Mouse (Mus musculus): ENCODE data around the gene Gm10065. TPM values are rescaled to one million over a fixed set of nuclear protein-coding genes. Genes with fewer than 3 reads are reported as not detected.
A peak's percentile ranks its signal among the peaks of the same experiment; 100 is the strongest.
"Not testable (repeated sequence)": the region's sequence is repeated elsewhere in the genome, so short reads cannot be mapped to it uniquely, and the experiment has no call there.

The Gm10065 gene
- polyA plus RNA-seq, 1 experiment from 2014 or later: not detected

DNA sequence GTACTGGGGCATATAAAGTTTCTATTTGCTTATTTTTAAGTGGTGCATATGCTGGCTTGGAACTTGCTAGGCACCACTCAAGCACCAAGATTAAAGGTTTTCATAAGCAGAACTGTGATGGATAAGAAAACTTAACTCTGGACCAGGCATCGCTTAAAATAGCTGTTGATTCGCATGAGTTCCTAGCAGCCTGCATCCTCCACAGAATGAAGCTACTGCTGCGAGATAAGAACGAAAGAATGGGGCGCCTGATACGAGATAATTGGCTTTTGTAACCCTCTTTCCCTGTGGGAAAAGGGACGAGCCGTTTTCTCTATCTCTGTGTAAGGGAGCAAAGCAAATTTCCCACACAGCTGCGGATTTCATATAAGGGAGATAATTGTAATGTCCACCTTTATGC is 10.1 kb downstream of the Gm10065 start:
- Histone ChIP-seq H3K27me3 (ENCODE audit: control insufficient read depth, insufficient read depth, low read length) (no peaks in the 10 kb centered on the region), H3K4me3 (ENCODE audit: low read depth, low read length) (peak overlapping the region; percentile 62; the same call in 1 of the 2 replicates), H3K9ac (ENCODE audit: low read depth, low read length) (no peak overlapping the region), H3K4me2 (peak overlapping the region; percentile 99), H3K27ac (ENCODE audit: low read depth, low read length) (no peak overlapping the region), H3K4me1 (ENCODE audit: control insufficient read depth, insufficient read depth, low read length) (0 out of 2 replicates have a peak, but pooled peaks cover 2% of the 10 kb centered on the region), H3K9me3 (replicated peaks; ENCODE audit: control insufficient read depth, low read length) (no peaks in the 10 kb centered on the region), H3K36me3 (ENCODE audit: control insufficient read depth, insufficient read depth, low read length) (no peaks in the 10 kb centered on the region)
- WGBS (ENCODE audit: insufficient replicate concordance): 10% methylated on average over 9 of the region's 9 CpGs
- no peak for ATAC-seq (replicated peaks; ENCODE audit: insufficient number of reproducible peaks, low FRiP score, low TSS enrichment)

DNA sequence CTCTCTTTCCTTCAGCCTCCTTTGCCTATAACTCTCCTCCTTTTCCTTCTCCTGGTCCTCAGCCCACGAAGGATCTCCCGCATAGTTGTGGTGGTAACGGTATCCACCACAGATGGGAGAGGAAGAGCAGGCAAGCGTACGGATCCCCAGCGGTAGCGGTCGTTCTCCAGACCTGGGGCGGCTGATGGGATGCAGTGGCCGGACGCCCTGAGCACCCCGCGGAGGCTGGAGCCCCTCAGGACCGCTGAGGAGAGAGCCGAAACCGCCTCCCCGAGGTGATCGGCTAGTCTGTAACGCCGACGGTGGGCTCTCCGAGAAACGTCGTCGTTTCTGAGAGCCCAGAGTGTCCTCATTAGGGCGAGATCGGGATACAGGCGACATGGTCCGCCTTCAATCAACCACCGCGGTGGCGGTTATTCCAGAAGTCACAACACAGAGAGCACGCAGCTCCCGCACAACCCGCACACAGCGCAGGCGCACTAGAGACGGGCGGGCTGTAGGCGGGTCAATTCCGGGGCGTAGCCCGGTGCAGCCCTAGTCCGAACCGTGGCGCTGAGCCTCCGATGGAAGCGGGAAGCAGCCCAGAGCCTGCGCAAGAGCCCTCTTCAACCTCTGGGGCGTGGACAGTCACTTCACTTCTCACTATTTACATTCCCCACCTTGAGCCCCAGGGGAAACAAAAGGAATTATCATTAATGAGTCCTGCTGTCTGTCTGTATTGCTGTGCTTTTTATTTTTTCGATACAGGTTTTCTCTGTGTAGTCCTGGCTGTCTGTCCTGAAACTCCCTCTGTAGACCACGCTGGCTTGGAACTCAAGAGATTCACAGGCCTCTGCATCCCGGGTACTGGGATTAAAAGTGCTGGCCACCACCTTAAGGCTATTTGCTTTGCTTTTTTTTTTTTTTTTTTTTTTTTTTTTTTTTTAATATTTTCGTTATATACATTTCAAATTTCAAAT is 10.9 kb downstream of the Gm10065 start, which contains the start of gene Nkapl:
TSS of gene Nkapl (minus strand) at position 449 of the 959 bp plus-strand sequence.
- H3K9ac ChIP-seq (ENCODE audit: low read depth, low read length): peak within 1 kb of the TSS; percentile 84
- no peaks in the 10 kb centered on the region for H3K36me3 ChIP-seq (ENCODE audit: control insufficient read depth, insufficient read depth, low read length)
- H3K4me3 ChIP-seq (ENCODE audit: low read depth, low read length): peak within 1 kb of the TSS; percentile 62
- peak within 1 kb of the TSS; percentile 99 for H3K4me2 ChIP-seq
- no peaks in the 10 kb centered on the region for H3K9me3 ChIP-seq (replicated peaks; ENCODE audit: control insufficient read depth, low read length)
- H3K27ac ChIP-seq (ENCODE audit: low read depth, low read length): peak within 1 kb of the TSS; percentile 42; the same call in 1 of the 2 replicates
- WGBS (ENCODE audit: insufficient replicate concordance): under 1% methylated on average over 54 of the region's 54 CpGs
- H3K27me3 ChIP-seq (ENCODE audit: control insufficient read depth, insufficient read depth, low read length): no peaks in the 10 kb centered on the region
- ATAC-seq (replicated peaks; ENCODE audit: insufficient number of reproducible peaks, low FRiP score, low TSS enrichment): peak; percentile 98
- 0 out of 2 replicates have a peak, but pooled peaks cover 2% of the 10 kb centered on the region for H3K4me1 ChIP-seq (ENCODE audit: control insufficient read depth, insufficient read depth, low read length)

DNA sequence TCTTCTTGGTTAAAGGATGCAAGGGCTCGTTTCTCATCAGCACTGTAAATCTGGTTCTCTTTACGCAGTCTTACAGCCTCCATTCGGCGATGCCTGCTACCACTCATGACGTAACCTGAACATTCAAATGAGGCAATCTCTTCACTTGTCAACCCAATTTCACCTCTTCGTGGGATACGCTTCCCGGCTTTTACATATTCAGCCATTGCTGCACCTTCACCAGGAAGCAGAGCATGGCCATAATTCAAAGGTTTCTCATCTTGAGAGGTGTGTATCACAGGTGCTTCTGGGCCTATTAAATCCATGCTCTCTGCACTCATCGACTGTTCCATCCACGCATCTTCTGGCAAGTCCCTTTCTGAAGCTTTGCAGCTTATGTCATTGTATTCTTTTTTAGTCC is 11.9 kb downstream of the Gm10065 start:
- H3K4me2 ChIP-seq: no peak overlapping the region
- no peak overlapping the region for H3K4me3 ChIP-seq (ENCODE audit: low read depth, low read length)
- WGBS (ENCODE audit: insufficient replicate concordance): 79% methylated on average over 10 of the region's 10 CpGs

DNA sequence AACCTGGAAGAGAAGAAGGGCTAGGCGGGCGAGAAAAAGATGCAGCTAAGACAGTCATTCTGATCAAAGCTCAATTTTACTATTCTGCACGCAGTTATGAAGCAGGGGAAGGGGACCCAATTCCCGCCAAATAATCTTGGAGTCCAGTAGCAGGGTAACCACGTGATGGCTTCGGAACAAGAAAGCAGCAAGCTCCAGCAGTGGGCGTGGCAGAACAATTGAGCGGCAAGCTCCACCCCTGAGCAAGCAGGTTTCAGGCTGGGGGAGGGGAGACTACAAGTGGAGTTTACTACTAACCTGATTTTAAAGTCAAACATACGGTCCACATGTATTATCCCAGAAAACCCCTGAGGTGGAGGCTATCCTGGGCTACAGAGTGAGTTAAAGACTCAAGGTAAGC is 16.7 kb downstream of the Gm10065 start:
- not testable (repeated sequence) for H3K36me3 ChIP-seq (ENCODE audit: control insufficient read depth, insufficient read depth, low read length); H3K27me3 ChIP-seq (ENCODE audit: control insufficient read depth, insufficient read depth, low read length); ATAC-seq (replicated peaks; ENCODE audit: insufficient number of reproducible peaks, low FRiP score, low TSS enrichment); H3K9ac ChIP-seq (ENCODE audit: low read depth, low read length); H3K4me1 ChIP-seq (ENCODE audit: control insufficient read depth, insufficient read depth, low read length); H3K4me3 ChIP-seq (ENCODE audit: low read depth, low read length); H3K9me3 ChIP-seq (replicated peaks; ENCODE audit: control insufficient read depth, low read length); H3K4me2 ChIP-seq; H3K27ac ChIP-seq (ENCODE audit: low read depth, low read length)
- 55% methylated on average over 9 of the region's 9 CpGs for WGBS (ENCODE audit: insufficient replicate concordance)

More for the DNA sequence above, 11.9 kb downstream of the Gm10065 start:
- H3K27me3 ChIP-seq (ENCODE audit: control insufficient read depth, insufficient read depth, low read length): no peaks in the 10 kb centered on the region
- no peak overlapping the region for H3K9ac ChIP-seq (ENCODE audit: low read depth, low read length)
- no peak overlapping the region for H3K27ac ChIP-seq (ENCODE audit: low read depth, low read length)
- H3K36me3 ChIP-seq (ENCODE audit: control insufficient read depth, insufficient read depth, low read length): no peaks in the 10 kb centered on the region
- H3K9me3 ChIP-seq (replicated peaks; ENCODE audit: control insufficient read depth, low read length): no peaks in the 10 kb centered on the region; the same call in 1 of the 2 replicates
- no peak for ATAC-seq (replicated peaks; ENCODE audit: insufficient number of reproducible peaks, low FRiP score, low TSS enrichment)
- H3K4me1 ChIP-seq (ENCODE audit: control insufficient read depth, insufficient read depth, low read length): 0 out of 2 replicates have a peak, but pooled peaks cover 2% of the 10 kb centered on the region

DNA sequence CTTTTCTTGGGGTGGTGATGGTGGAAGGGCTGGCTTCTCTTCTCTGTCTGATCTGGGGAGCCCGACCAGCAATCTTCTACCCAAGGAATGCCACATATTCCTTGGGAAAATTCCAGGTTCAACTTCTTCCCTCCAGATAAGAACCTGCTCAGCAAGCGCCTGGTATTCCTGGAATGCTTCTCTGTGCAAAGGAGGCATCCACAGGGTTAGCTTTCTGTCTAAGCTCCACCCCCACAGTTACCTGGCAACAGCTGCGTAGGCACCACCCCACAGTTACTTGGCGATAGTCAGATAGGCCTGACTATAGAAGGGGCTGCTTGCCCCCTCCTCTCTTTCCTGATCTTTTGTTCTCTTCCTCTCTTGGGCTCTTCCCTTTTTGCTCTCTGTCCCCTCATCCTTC is 22.9 kb downstream of the Gm10065 start:
- 3% methylated on average over 4 of the region's 4 CpGs for WGBS (ENCODE audit: insufficient replicate concordance)
- Histone ChIP-seq H3K4me3 (ENCODE audit: low read depth, low read length) (no peak overlapping the region), H3K27ac (ENCODE audit: low read depth, low read length) (peak overlapping the region; percentile 46; the same call in 1 of the 2 replicates), H3K9me3 (replicated peaks; ENCODE audit: control insufficient read depth, low read length) (no peaks in the 10 kb centered on the region), H3K27me3 (ENCODE audit: control insufficient read depth, insufficient read depth, low read length) (no peaks in the 10 kb centered on the region), H3K4me2 (0 out of 2 replicates have a peak overlapping the region, but pooled peaks have one; percentile 16), H3K4me1 (ENCODE audit: control insufficient read depth, insufficient read depth, low read length) (peaks cover 12% of the 10 kb centered on the region), H3K9ac (ENCODE audit: low read depth, low read length) (no peak overlapping the region), H3K36me3 (ENCODE audit: control insufficient read depth, insufficient read depth, low read length) (no peaks in the 10 kb centered on the region)
- ATAC-seq (replicated peaks; ENCODE audit: insufficient number of reproducible peaks, low FRiP score, low TSS enrichment): peak; percentile 73; the same call in 1 of the 2 replicates

DNA sequence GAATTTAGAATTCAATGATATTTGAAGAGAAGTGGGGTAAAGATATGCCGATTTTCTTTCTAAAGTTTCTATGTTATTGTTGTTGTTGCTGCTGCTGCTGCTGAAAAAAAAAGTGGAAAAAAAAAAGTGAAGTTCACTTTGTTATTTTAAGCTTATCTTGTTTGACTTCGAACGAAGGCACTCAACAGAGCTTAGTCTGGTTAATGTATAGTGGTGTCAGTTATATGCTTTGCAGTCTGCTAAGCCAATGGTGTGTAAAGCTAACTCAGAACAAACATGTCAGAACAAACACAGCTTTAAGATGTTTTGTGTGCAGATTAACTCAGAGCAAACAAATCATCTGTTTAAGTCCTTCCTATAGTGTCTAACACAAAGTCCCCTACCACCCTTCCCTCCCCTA is 25.1 kb downstream of the Gm10065 start:
- H3K9ac ChIP-seq (ENCODE audit: low read depth, low read length): no peak overlapping the region
- peak overlapping the region; percentile 86; the same call in 1 of the 2 replicates for H3K4me3 ChIP-seq (ENCODE audit: low read depth, low read length)
- H3K36me3 ChIP-seq (ENCODE audit: control insufficient read depth, insufficient read depth, low read length): 0 out of 2 replicates have a peak, but pooled peaks cover under 1% of the 10 kb centered on the region
- H3K27me3 ChIP-seq (ENCODE audit: control insufficient read depth, insufficient read depth, low read length): no peaks in the 10 kb centered on the region
- peaks cover 12% of the 10 kb centered on the region for H3K4me1 ChIP-seq (ENCODE audit: control insufficient read depth, insufficient read depth, low read length)
- no peak for ATAC-seq (replicated peaks; ENCODE audit: insufficient number of reproducible peaks, low FRiP score, low TSS enrichment)
- H3K27ac ChIP-seq (ENCODE audit: low read depth, low read length): peak overlapping the region; percentile 78; the same call in 1 of the 2 replicates
- H3K4me2 ChIP-seq: peak overlapping the region; percentile 74
- no peaks in the 10 kb centered on the region for H3K9me3 ChIP-seq (replicated peaks; ENCODE audit: control insufficient read depth, low read length)
- WGBS (ENCODE audit: insufficient replicate concordance): 47% methylated on average over 3 of the region's 3 CpGs

DNA sequence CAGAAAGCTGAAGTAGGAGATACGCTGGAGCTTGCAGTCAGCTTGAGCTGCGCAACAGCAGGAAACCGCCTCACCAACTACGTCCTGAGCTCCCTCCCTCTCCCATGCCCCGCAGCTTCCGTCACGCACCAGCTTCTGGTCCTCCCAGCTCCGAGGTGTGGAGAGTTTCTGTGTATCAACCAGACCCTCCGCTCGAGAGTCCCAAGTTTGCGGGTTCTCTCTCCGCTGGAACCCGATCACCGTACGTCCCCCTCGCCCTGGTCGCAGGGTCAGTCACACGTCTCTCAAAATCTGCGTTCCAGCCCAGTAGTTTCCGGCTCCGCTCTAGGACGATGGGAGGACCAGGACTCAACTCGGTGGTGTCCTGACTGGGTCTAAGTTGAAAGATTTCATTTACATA is 25.8 kb downstream of the Gm10065 start, which contains the start of gene Zscan26:
TSS of gene Zscan26 (minus strand) at position 282 of the 400 bp plus-strand sequence.
- peaks cover 12% of the 10 kb centered on the region for H3K4me1 ChIP-seq (ENCODE audit: control insufficient read depth, insufficient read depth, low read length)
- no peaks in the 10 kb centered on the region for H3K9me3 ChIP-seq (replicated peaks; ENCODE audit: control insufficient read depth, low read length)
- peak within 1 kb of the TSS; percentile 74 for H3K4me2 ChIP-seq
- peak within 1 kb of the TSS; percentile 86 for H3K4me3 ChIP-seq (ENCODE audit: low read depth, low read length)
- 0 out of 2 replicates have a peak, but pooled peaks cover 3% of the 10 kb centered on the region for H3K36me3 ChIP-seq (ENCODE audit: control insufficient read depth, insufficient read depth, low read length)
- no peaks in the 10 kb centered on the region for H3K27me3 ChIP-seq (ENCODE audit: control insufficient read depth, insufficient read depth, low read length)
- peak; percentile 75 for ATAC-seq (replicated peaks; ENCODE audit: insufficient number of reproducible peaks, low FRiP score, low TSS enrichment)
- peak within 1 kb of the TSS; percentile 78 for H3K27ac ChIP-seq (ENCODE audit: low read depth, low read length)
- WGBS (ENCODE audit: insufficient replicate concordance): under 1% methylated on average over 23 of the region's 23 CpGs
- H3K9ac ChIP-seq (ENCODE audit: low read depth, low read length): peak within 1 kb of the TSS; percentile 88

DNA sequence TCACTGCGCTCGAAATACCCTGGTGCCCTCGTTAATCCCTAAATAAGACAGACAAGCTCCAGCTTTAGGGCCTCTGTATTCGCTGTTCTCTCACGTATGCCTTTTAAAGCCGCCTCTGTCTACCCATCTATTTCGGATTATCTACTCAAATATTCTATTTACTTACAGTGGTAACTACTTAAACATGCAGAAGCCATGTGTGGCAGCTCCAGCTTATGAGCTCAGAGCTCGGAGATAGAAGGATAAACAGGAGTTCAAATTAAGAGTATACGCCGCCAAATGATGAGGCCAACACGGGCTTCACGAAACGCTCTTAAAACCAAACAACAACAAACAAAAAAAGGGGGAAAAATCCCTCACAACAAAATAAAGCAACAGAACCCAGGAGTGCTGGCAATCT is 26.2 kb downstream of the Gm10065 start:
- Histone ChIP-seq H3K4me2 (peak overlapping the region; percentile 74), H3K36me3 (ENCODE audit: control insufficient read depth, insufficient read depth, low read length) (peaks cover 5% of the 10 kb centered on the region; the same call in 1 of the 2 replicates), H3K9me3 (replicated peaks; ENCODE audit: control insufficient read depth, low read length) (no peaks in the 10 kb centered on the region), H3K4me1 (ENCODE audit: control insufficient read depth, insufficient read depth, low read length) (peaks cover 12% of the 10 kb centered on the region), H3K9ac (ENCODE audit: low read depth, low read length) (peak overlapping the region; percentile 88), H3K4me3 (ENCODE audit: low read depth, low read length) (peak overlapping the region; percentile 86), H3K27me3 (ENCODE audit: control insufficient read depth, insufficient read depth, low read length) (no peaks in the 10 kb centered on the region), H3K27ac (ENCODE audit: low read depth, low read length) (peak overlapping the region; percentile 78)
- WGBS (ENCODE audit: insufficient replicate concordance): 3% methylated on average over 13 of the region's 13 CpGs
- ATAC-seq (replicated peaks; ENCODE audit: insufficient number of reproducible peaks, low FRiP score, low TSS enrichment): no peak
